Mouse (Mus musculus): ENCODE measurements around the gene Slc35b3. TPM values are rescaled to one million over a fixed set of nuclear protein-coding genes. Genes with fewer than 3 reads are reported as not detected.
A peak's percentile ranks its signal among the peaks of the same experiment; 100 is the strongest.

The Slc35b3 gene
- total RNA-seq (2022): 1 to 10 TPM; 2.7 to 5.5 (median 3.8) TPM

GRCm38 (mm10) chr13:38960063-38961050 is at the start of gene Slc35b3:
Gene Slc35b3 (minus strand): TSS chr13:38960875.
- DNase-seq (ENCODE audit: low spot score): peak; percentile 77

GRCm38 (mm10) chr13:39010280-39010679 is 49.6 kb upstream of the Slc35b3 start:
- DNase-seq (ENCODE audit: low spot score): no peak

GRCm38 (mm10) chr13:39003101-39003762 is 42.6 kb upstream of the Slc35b3 start:
- no peak for DNase-seq (ENCODE audit: low spot score)

GRCm38 (mm10) chr13:39002424-39002823 is 41.7 kb upstream of the Slc35b3 start:
- DNase-seq (ENCODE audit: low spot score): no peak

GRCm38 (mm10) chr13:39001434-39001833 is 40.8 kb upstream of the Slc35b3 start:
- DNase-seq (ENCODE audit: low spot score): no peak

- DNase-seq (ENCODE audit: low spot score): no peak
Measured at GRCm38 (mm10) chr13:38998958-38999357, 38.3 kb upstream of the Slc35b3 start.

- DNase-seq (ENCODE audit: low spot score): peak; percentile 6
Measured at GRCm38 (mm10) chr13:38992529-38992928, 31.9 kb upstream of the Slc35b3 start.

- DNase-seq (ENCODE audit: low spot score): no peak
Measured at GRCm38 (mm10) chr13:38983751-38984150, 23.1 kb upstream of the Slc35b3 start.

- DNase-seq (ENCODE audit: low spot score): no peak
Measured at GRCm38 (mm10) chr13:38980900-38981299, 20.2 kb upstream of the Slc35b3 start.

- DNase-seq (ENCODE audit: low spot score): no peak
Measured at GRCm38 (mm10) chr13:38976978-38977377, 16.3 kb upstream of the Slc35b3 start.

- no peak for DNase-seq (ENCODE audit: low spot score)
Measured at GRCm38 (mm10) chr13:38975853-38976252, 15.2 kb upstream of the Slc35b3 start.

- no peak for DNase-seq (ENCODE audit: low spot score)
Measured at GRCm38 (mm10) chr13:38972602-38973001, 11.9 kb upstream of the Slc35b3 start.

GRCm38 (mm10) chr13:38971047-38971446 is 10.4 kb upstream of the Slc35b3 start:
- no peak for DNase-seq (ENCODE audit: low spot score)

GRCm38 (mm10) chr13:38967518-38967917 is 6.8 kb upstream of the Slc35b3 start:
- no peak for DNase-seq (ENCODE audit: low spot score)

GRCm38 (mm10) chr13:38966922-38967448 is 6.3 kb upstream of the Slc35b3 start:
- DNase-seq (ENCODE audit: low spot score): no peak

GRCm38 (mm10) chr13:38962771-38963170 is 2.1 kb upstream of the Slc35b3 start:
- DNase-seq (ENCODE audit: low spot score): no peak

GRCm38 (mm10) chr13:38958037-38958436 is 2.6 kb downstream of the Slc35b3 start:
- DNase-seq (ENCODE audit: low spot score): no peak

GRCm38 (mm10) chr13:38946296-38947012 is 14.2 kb downstream of the Slc35b3 start:
- DNase-seq (ENCODE audit: low spot score): no peak

- DNase-seq (ENCODE audit: low spot score): no peak
Measured at GRCm38 (mm10) chr13:38945767-38946166, 14.9 kb downstream of the Slc35b3 start.

GRCm38 (mm10) chr13:38944951-38945350 is 15.7 kb downstream of the Slc35b3 start:
- no peak for DNase-seq (ENCODE audit: low spot score)

GRCm38 (mm10) chr13:38941786-38942185 is 18.9 kb downstream of the Slc35b3 start:
- no peak for DNase-seq (ENCODE audit: low spot score)

- no peak for DNase-seq (ENCODE audit: low spot score)
Measured at GRCm38 (mm10) chr13:38941280-38941679, 19.4 kb downstream of the Slc35b3 start.
